Mouse (Mus musculus): Measurements from ENCODE around the gene Ankrd28. TPM values are rescaled to one million over a fixed set of nuclear protein-coding genes. Genes with fewer than 3 reads are reported as not detected.

Ankrd28 gene
- polyA plus RNA-seq, 1 experiment from 2014 or later: 11.7 TPM

DNA sequence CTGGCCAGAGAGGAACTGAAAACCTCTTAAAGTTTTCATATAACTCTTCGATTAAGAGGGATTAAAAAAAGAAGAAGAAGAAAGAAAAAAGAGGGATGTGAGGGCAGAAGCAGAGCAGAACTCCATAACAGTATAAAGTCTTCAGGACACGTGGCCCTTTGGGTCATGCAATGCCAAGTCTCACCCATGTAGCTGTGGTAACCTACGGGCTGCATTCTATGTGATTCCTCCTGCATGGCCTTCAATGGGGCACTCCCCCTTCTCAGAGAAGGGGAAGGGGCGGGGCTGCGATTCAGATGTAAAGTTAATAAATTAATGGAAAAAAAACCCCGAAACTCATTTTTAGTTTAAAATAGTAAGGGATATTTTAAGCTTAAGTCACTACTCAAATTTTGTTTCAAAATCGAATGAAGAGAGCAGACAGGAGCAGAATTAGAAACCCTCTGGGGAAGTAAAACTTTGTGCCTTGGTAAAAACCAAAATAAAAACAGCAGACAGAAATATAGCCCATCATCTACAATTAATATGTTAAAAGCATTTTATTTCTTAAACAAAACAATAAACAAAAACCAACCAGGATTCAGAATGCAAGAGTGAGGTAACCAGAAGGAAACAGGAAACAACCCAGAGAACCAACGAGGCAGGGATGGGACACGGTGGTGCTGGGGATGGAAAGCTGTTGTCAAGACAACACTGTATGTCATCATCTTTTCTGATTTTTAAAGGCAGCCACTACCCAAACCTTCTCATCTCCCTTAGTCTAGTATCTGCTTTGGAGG, 134.1 kb downstream of the Ankrd28 start:
- TF ChIP-seq CTCF (IDR thresholded peaks at IDR 0.05; ENCODE audit: low read depth): no peak
- ATAC-seq (ENCODE audit: insufficient read depth) (no peak), DNase-seq (no peak)
- no peaks in the 10 kb centered on the region for H3K9me3 ChIP-seq (ENCODE audit: low read depth, low read length)
- H3K4me2 ChIP-seq: no peak overlapping the region
- no peaks in the 10 kb centered on the region for H3K4me1 ChIP-seq (ENCODE audit: insufficient read depth)
- 83% methylated on average over 9 of the region's 9 CpGs for WGBS
- no peaks in the 10 kb centered on the region for H3K27me3 ChIP-seq (ENCODE audit: insufficient read depth, low read length)
- H3K36me3 ChIP-seq (ENCODE audit: insufficient read depth): peaks cover 5% of the 10 kb centered on the region; the same call in 1 of the 2 replicates
- H3K9ac ChIP-seq: no peak overlapping the region
- no peak overlapping the region for H3K4me3 ChIP-seq (ENCODE audit: low read depth, low read length)
- no peak overlapping the region for H3K27ac ChIP-seq (ENCODE audit: low read depth)

DNA sequence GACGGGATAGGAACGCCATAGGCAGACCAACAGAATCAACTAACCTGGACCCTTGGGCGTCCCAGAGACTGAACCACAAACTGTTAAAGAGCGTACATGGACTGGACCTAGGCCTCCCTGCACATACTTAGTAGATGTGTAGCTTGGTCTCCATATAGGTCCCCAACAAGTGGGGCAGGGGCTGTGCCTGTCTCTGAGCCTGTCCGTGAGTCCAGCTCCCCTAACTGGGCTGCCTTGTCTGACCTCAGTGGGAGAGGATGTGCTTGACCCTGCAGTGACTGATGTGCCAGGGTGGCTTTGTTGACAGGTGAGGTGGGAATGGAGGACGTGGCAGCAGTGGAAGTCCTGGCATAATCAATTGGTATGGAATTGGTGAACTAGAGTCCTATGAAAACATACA, 137.9 kb downstream of the Ankrd28 start:
- DNase-seq: no peak
- Histone ChIP-seq H3K4me1 (ENCODE audit: insufficient read depth) (no peaks in the 10 kb centered on the region), H3K36me3 (ENCODE audit: insufficient read depth) (no peaks in the 10 kb centered on the region), H3K9me3 (ENCODE audit: low read depth, low read length) (no peaks in the 10 kb centered on the region), H3K27me3 (ENCODE audit: insufficient read depth, low read length) (no peaks in the 10 kb centered on the region), H3K9ac (no peak overlapping the region), H3K4me3 (ENCODE audit: low read depth, low read length) (no peak overlapping the region), H3K27ac (ENCODE audit: low read depth) (no peak overlapping the region), H3K4me2 (no peak overlapping the region)
- ATAC-seq (ENCODE audit: insufficient read depth): no peak
- WGBS: 79% methylated on average over 6 of the region's 6 CpGs
- TF ChIP-seq CTCF (IDR thresholded peaks at IDR 0.05; ENCODE audit: low read depth): no peak

DNA sequence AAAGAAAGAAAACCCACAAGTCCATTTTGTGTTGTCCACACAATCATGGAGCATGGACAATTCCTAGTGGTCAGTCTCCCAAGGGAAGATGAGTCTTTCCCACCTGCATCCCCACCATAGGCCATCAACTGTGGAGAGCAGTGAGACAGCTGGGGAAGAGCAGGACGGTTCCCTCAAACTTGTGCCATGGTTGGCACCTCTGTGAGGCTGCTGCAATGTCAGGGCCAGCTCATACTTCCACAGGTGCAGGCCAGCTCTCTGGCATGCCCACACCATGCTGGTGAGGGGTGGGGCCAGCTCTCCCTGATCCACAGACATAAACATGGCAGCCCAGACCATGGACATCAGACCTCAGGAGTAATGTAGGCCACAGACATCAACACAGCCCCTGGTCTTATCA, 144.2 kb downstream of the Ankrd28 start:
- 89% methylated on average over 1 of the region's 1 CpGs for WGBS

DNA sequence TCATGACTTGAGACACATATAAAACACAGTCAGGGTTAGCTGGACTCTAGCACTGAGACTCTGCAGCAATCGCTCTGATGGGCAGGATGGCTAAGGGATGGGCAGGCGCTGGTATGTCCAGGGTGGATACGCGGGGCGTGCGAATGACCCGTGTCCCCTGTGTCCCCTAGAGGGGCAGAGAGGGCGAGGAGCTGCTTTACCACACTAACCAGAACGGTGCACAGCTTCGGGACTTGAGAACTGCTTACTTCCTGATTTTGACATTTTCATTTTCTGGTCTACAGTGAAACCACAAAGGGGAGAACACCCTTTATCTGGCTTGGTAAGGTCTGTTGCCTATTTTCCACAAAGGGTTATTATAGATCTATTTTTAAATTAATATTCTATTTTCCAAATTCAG, 144.8 kb downstream of the Ankrd28 start:
- Histone ChIP-seq H3K9ac (no peak overlapping the region), H3K36me3 (ENCODE audit: insufficient read depth) (no peaks in the 10 kb centered on the region), H3K4me3 (ENCODE audit: low read depth, low read length) (no peak overlapping the region), H3K9me3 (ENCODE audit: low read depth, low read length) (no peaks in the 10 kb centered on the region), H3K27ac (ENCODE audit: low read depth) (no peak overlapping the region), H3K4me1 (ENCODE audit: insufficient read depth) (no peaks in the 10 kb centered on the region), H3K4me2 (no peak overlapping the region), H3K27me3 (ENCODE audit: insufficient read depth, low read length) (no peaks in the 10 kb centered on the region)
- no peak for DNase-seq
- ATAC-seq (ENCODE audit: insufficient read depth): no peak
- 88% methylated on average over 10 of the region's 10 CpGs for WGBS
- no peak for TF ChIP-seq CTCF (IDR thresholded peaks at IDR 0.05; ENCODE audit: low read depth)

More for the DNA sequence above, 144.2 kb downstream of the Ankrd28 start:
- ATAC-seq (ENCODE audit: insufficient read depth) (no peak), DNase-seq (no peak)
- H3K4me2 ChIP-seq: no peak overlapping the region
- no peaks in the 10 kb centered on the region for H3K4me1 ChIP-seq (ENCODE audit: insufficient read depth)
- no peak for TF ChIP-seq CTCF (IDR thresholded peaks at IDR 0.05; ENCODE audit: low read depth)
- H3K27ac ChIP-seq (ENCODE audit: low read depth): no peak overlapping the region
- no peaks in the 10 kb centered on the region for H3K27me3 ChIP-seq (ENCODE audit: insufficient read depth, low read length)
- no peak overlapping the region for H3K9ac ChIP-seq
- H3K36me3 ChIP-seq (ENCODE audit: insufficient read depth): no peaks in the 10 kb centered on the region
- no peak overlapping the region for H3K4me3 ChIP-seq (ENCODE audit: low read depth, low read length)
- no peaks in the 10 kb centered on the region for H3K9me3 ChIP-seq (ENCODE audit: low read depth, low read length)

DNA sequence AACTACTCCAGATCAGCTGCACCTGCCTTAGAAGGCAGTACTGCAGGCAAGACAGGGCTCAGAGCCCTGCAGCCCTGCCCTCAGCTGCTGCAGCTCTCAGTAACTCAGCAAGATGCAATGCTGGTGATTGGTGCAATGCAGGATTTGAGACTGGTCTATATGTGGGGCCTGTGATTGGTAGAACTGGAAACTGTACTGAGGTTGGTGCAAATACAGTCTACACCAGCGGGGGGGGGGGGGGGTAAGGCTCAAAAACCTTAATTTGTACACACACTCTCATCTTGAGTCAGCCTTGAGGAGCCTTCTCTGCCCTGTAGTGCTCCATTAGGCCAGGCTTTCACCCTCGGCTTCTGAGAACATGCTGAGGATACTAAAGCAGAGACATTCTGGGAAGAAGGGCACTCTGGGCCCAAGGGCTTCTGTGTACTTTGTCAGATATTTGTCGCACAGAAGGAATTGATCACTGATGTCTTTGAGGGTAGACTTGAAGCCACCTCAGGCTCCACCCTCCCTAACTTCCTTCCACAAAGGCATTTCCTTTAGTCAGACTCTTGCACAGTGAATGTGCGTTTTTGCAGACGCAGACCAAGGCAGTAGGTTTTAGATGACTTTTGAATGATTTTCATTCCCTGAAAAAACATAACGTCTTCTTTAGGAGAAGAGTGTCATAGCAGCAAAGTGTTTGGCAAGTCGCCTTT, 146.0 kb downstream of the Ankrd28 start:
- H3K9ac ChIP-seq: no peak overlapping the region
- H3K9me3 ChIP-seq (ENCODE audit: low read depth, low read length): no peaks in the 10 kb centered on the region
- no peaks in the 10 kb centered on the region for H3K4me1 ChIP-seq (ENCODE audit: insufficient read depth)
- H3K27me3 ChIP-seq (ENCODE audit: insufficient read depth, low read length): no peaks in the 10 kb centered on the region
- ATAC-seq (ENCODE audit: insufficient read depth) (no peak), DNase-seq (no peak)
- no peak overlapping the region for H3K4me2 ChIP-seq
- H3K36me3 ChIP-seq (ENCODE audit: insufficient read depth): no peaks in the 10 kb centered on the region
- H3K27ac ChIP-seq (ENCODE audit: low read depth): no peak overlapping the region
- TF ChIP-seq CTCF (IDR thresholded peaks at IDR 0.05; ENCODE audit: low read depth): no peak
- H3K4me3 ChIP-seq (ENCODE audit: low read depth, low read length): no peak overlapping the region
- WGBS: 50% methylated on average over 7 of the region's 7 CpGs

DNA sequence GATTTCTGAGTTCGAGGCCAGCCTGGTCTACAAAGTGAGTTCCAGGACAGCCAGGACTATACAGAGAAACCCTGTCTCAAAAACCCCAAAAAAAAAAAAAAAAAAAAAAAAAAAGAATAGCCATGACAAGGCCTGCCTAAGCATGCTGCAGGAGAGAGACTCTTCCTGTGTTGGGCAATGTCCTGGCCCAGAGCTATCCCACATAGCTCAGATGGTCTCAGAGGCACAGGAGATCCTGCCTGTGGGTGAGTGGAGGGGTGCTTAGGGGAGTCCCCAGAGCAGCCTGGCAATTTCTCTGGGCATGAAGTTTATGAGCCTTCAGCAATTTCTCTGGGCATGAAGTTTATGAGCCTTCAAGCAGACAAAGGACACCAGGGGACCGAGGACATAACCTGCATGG, 146.8 kb downstream of the Ankrd28 start:
- H3K4me2 ChIP-seq: no peak overlapping the region
- H3K4me1 ChIP-seq (ENCODE audit: insufficient read depth): no peaks in the 10 kb centered on the region
- no peaks in the 10 kb centered on the region for H3K9me3 ChIP-seq (ENCODE audit: low read depth, low read length)
- no peaks in the 10 kb centered on the region for H3K36me3 ChIP-seq (ENCODE audit: insufficient read depth)
- no peak overlapping the region for H3K27ac ChIP-seq (ENCODE audit: low read depth)
- 88% methylated on average over 2 of the region's 2 CpGs for WGBS
- H3K9ac ChIP-seq: no peak overlapping the region
- no peak overlapping the region for H3K4me3 ChIP-seq (ENCODE audit: low read depth, low read length)
- H3K27me3 ChIP-seq (ENCODE audit: insufficient read depth, low read length): no peaks in the 10 kb centered on the region
- DNase-seq (no peak), ATAC-seq (ENCODE audit: insufficient read depth) (no peak)
- TF ChIP-seq CTCF (IDR thresholded peaks at IDR 0.05; ENCODE audit: low read depth): no peak

DNA sequence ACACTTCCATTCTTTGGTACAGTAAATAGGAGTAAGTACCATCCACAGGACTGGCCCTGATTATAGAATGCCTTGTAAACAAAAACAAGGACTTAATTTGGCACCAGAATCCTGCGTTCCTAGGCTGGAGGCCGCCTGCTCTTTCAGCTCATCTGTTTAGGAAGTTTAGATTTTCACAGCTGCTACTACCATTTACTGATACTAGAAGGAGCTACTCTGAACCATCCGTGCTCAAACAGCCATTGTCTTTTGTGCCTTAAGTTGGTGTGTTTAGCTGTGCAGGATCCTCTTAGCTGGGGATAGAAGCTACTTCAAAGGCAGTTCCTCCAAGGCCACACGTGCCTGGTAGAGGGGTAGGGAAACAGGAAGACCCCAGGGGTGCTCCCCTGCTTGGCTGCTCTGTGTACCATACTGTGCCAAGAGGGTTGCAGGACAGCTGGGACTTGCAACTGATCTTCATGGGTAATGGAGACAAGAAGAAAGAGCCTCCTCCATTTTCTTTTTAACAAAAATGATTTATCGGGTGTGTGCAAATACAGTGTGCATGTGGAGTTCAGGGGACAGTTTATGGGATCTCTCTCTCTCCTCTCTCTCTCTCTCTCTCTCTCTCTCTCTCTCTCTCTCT, 148.4 kb downstream of the Ankrd28 start:
- Histone ChIP-seq H3K9ac (no peak overlapping the region), H3K9me3 (ENCODE audit: low read depth, low read length) (no peaks in the 10 kb centered on the region), H3K4me2 (no peak overlapping the region), H3K27me3 (ENCODE audit: insufficient read depth, low read length) (no peaks in the 10 kb centered on the region), H3K36me3 (ENCODE audit: insufficient read depth) (no peaks in the 10 kb centered on the region), H3K4me3 (ENCODE audit: low read depth, low read length) (no peak overlapping the region), H3K27ac (ENCODE audit: low read depth) (peak overlapping the region; percentile 70; the same call in 1 of the 2 replicates), H3K4me1 (ENCODE audit: insufficient read depth) (no peaks in the 10 kb centered on the region)
- WGBS: 32% methylated on average over 5 of the region's 5 CpGs
- ATAC-seq (ENCODE audit: insufficient read depth) (peak; percentile 88), DNase-seq (peak; percentile 72)
- TF ChIP-seq CTCF (IDR thresholded peaks at IDR 0.05; ENCODE audit: low read depth): no peak

Data from lung, embryonic 14.5 days (tissue).